Mouse (Mus musculus) spleen, adult 10 weeks (tissue): Measurements from ENCODE around the gene Kcnh2. TPM values are rescaled to one million over a fixed set of nuclear protein-coding genes. Genes with fewer than 3 reads are reported as not detected.

Experiments used
- polyA plus RNA-seq: library from polyadenylated mRNA; stranded (reverse); fragments of 350-450 nt; fragmentation: Illumina TruSeq; extraction: RNeasy Lipid Tissue Mini Kit (QIAGEN cat#74804); gene quantifications from one replicate; pipeline ENCODE4 v1.2.3, GENCODE M21; 2015; ENCODE audit warnings: low replicate concordance; ENCODE audit not compliant: insufficient read depth

Kcnh2 gene
- 0.37 TPM for polyA plus RNA-seq

DNA sequence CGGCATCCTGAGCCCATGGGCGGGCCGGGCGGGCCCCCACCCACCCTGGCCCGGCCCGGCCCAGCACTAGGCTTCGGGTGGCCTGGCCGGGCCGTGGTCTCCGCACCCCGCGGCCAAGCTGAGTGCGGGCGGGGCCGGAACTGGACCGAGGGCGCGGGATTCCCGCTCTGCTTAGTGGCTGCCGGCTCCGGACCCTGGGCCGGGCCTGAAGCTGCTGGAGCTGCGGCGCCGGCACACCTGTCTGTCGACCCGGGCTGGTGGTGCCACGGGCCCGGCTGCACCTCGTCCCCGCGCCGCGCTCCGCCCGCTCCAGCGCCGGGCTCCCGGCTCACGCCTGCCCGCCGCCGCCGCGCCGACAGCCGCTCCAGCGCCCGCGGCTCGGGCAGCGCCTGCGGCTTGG is at the start of gene Kcnh2:
Gene Kcnh2 (minus strand): TSS at position 327 of the 400 bp plus-strand sequence.

DNA sequence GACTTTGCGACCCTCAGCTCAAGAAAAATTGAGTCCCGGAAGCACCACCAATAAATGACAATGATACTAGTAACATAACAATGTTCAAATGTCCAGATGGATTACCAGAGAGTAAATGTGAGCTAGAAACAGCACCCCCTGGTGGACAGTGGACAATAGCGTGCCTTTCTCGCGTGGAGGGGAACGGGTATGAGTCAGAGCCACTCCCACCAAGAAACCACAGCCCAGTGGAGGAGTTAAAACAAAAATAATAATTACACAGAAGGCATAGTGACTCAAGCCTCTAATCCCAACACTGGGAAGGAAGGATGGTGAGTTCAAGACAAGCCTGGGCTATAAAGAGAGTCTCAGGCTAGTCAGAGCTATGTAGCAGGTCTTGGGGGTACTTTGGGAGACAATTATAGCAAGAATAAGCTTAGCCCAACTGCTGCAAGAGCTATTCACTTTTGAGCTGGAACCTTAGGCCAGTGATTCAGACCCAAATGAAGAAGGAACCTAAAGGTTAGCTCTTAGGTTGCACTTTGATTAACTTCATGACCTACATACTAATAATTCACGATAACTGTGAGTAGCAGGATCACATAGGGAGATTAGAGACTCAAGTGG is 42.1 kb upstream of the Kcnh2 start, which contains the start of gene Abcb8:
Gene Abcb8 (plus strand): TSS at position 272 of the 606 bp plus-strand sequence.

DNA sequence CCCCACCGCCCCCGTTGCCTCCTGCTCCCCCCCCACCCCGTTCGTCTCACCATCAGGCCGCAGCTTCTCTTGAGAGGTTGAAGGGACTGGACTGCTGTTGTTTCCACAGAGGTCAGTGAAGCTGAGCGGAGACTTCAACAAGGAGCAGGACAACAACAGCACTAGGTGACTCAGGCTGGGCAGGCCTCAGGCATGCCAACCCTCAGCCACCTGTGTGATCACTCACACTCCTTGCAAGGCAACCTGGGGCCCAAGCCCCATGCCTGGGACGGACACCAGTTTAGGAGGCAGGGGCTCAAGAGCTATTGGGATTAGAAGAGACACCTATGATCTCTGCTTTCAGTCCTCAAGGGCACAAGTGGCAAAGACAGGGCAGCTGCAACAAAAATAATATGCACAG is 40.5 kb upstream of the Kcnh2 start, which contains the start of gene Atg9b:
Gene Atg9b (minus strand): TSS at position 280 of the 400 bp plus-strand sequence.

DNA sequence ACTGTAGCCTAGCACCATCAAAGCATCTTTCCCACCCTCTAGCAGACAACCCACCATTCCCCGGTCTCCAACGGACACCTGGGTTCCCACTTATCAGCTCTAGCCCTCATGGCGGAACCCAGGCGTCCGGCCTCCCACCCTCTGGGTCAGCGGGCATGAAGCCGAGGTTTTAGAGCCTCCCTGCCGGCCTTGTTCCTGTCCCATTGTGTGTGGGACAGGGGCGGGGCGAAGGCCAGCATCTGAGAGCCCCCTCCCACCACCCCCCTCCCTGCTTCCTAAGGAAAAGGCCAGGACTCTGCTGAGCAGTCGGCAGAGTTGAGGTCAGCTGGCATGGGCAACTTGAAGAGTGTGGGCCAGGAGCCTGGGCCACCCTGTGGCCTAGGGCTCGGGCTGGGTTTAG is 13.1 kb upstream of the Kcnh2 start, which contains the start of gene Nos3:
Gene Nos3 (plus strand): TSS at position 303 of the 400 bp plus-strand sequence.

Other genes with a start within 250 kb of the Kcnh2 start
- gene Nupl2, start 186.6 kb downstream of the Kcnh2 start, polyA plus RNA-seq: 7.1 TPM
- gene Nos3, start 13.2 kb upstream of the Kcnh2 start, polyA plus RNA-seq: 1.1 TPM
- 0.62 TPM for gene Atg9b, start 40.5 kb upstream of the Kcnh2 start, polyA plus RNA-seq
- 6.2 TPM for gene Abcb8, start 42.1 kb upstream of the Kcnh2 start, polyA plus RNA-seq
- not detected for gene Asic3, start 61.8 kb upstream of the Kcnh2 start, polyA plus RNA-seq
- 25.2 TPM for gene Cdk5, start 71.9 kb upstream of the Kcnh2 start, polyA plus RNA-seq
- gene Slc4a2, start 72.2 kb upstream of the Kcnh2 start, polyA plus RNA-seq: 19.8 TPM
- 28.1 TPM for gene Fastk, start 93.7 kb upstream of the Kcnh2 start, polyA plus RNA-seq
- 4.7 TPM for gene Tmub1, start 96.2 kb upstream of the Kcnh2 start, polyA plus RNA-seq
- 12.0 TPM for gene Agap3, start 100.6 kb upstream of the Kcnh2 start, polyA plus RNA-seq
- gene Gbx1, start 175.6 kb upstream of the Kcnh2 start, polyA plus RNA-seq: not detected
- not detected for gene Asb10, start 189.4 kb upstream of the Kcnh2 start, polyA plus RNA-seq
- gene 4931409K22Rik, start 205.2 kb upstream of the Kcnh2 start, polyA plus RNA-seq: not detected
- gene Abcf2, start 225.9 kb upstream of the Kcnh2 start, polyA plus RNA-seq: 36.5 TPM
- 9.1 TPM for gene Chpf2, start 235.1 kb upstream of the Kcnh2 start, polyA plus RNA-seq